Comparison of ENCODE assay signal across 8 mouse cellular contexts in the genomic region with DNA sequence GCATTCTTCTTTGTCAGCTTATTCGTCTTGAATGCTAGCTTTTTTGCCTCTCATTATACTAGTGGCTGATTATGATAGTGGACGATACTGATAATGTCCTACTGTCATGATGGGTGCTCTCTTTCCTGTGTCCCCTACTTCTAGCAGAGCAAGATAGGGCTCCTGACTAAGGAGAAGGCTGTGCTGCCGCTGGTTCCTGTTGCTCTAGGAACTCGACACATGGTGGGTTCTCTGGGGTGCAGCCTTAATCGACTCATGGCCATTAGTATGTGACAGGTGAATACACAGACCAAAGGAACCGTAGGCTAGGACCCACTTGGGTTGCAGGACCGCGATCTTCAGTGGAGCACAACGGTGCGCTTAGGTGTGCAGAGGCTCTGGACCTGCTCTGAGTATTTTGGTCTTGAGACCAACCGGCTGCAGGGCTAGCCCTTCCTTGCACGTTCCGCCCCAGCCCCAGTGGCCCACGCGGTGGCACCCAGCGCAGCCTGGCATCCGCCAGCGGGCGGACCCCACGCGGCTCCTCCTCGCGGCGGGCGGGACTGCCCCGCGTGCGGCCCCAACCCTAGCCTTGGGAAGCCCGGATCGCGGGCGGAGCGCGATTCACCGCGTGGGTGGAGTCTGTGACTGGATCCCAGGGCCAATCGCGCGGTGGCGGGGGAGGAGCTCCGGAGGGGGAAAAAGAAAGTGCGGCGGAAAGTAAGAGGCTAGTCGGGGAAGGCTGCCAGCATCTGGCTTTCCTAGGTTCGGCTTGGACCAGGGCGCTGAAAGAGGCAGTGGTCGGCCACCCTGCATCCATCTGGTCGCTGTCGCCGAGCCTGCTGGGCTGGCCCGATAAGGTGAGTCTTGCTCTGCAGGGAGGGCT. TPM values are rescaled to one million over a fixed set of nuclear protein-coding genes. Genes with fewer than 3 reads are reported as not detected.
DNase-seq lines count a peak whose midpoint lies in the region; ATAC-seq lines count a peak whose summit lies in the region.

A gene (plus strand): TSS at position 657 of the 865 bp plus-strand sequence.

- H3K27me3 ChIP-seq in hindbrain, embryonic 13.5 days = peaks cover 7% of the 10 kb centered on the region; the same call in 1 of the 2 replicates

- peak within 1 kb of the TSS; percentile 77 for H3K4me2 ChIP-seq in hindbrain, embryonic 13.5 days

- DNase-seq in T-cell, adult 2 months (ENCODE audit: low spot score) = peak; percentile 93
- DNase-seq in cerebellum, postnatal 25 days = peak; percentile 83 to 89
- peak; percentile 84 to 90 for DNase-seq in frontal cortex, postnatal 25 days (ENCODE audit: low spot score in 2 of 2)
- peak; percentile 85 to 89 for DNase-seq in layer of hippocampus, postnatal 25 days (ENCODE audit: extremely low spot score in 1 of 2, low spot score in 1 of 2)
- DNase-seq in lung, postnatal 14 days = peak; percentile 96
- peak; percentile 94 for DNase-seq in ovary, postnatal 36 days (ENCODE audit: low spot score)
- DNase-seq in thymus, postnatal 14 days = peak; percentile 95

- H3K4me1 ChIP-seq in hindbrain, embryonic 13.5 days (replicated peaks) = peaks cover 15% of the 10 kb centered on the region; the same call in 1 of the 2 replicates

- H3K9me3 ChIP-seq in hindbrain, embryonic 13.5 days = no peaks in the 10 kb centered on the region

- peak; percentile 97 for ATAC-seq in hindbrain, embryonic 13.5 days (ENCODE audit: low FRiP score)

- no peak within 1 kb of the TSS for H3K27ac ChIP-seq in hindbrain, embryonic 13.5 days

- H3K36me3 ChIP-seq in hindbrain, embryonic 13.5 days = no peaks in the 10 kb centered on the region

- 2% methylated on average over 51 of the region's 51 CpGs for WGBS in hindbrain, embryonic 13.5 days

- H3K9ac ChIP-seq in hindbrain, embryonic 13.5 days = peak within 1 kb of the TSS; percentile 71

- peak within 1 kb of the TSS; percentile 61 for H3K4me3 ChIP-seq in hindbrain, embryonic 13.5 days

RNA-seq across cellular contexts. Expression of the gene that starts here (rescaled TPM):
- polyA plus RNA-seq in hindbrain, embryonic 13.5 days (2015; fragmentation: Nextera tagmentation; extraction: Ambion mirVana) = 7.8 and 7.9 TPM in 2 replicates
- 10 to 100 TPM; 63.8 to 78.6 TPM for total RNA-seq in layer of hippocampus, postnatal 25 days (2021)
